Mouse (Mus musculus): ENCODE measurements around the gene D430042O09Rik.

D430042O09Rik gene

DNA sequence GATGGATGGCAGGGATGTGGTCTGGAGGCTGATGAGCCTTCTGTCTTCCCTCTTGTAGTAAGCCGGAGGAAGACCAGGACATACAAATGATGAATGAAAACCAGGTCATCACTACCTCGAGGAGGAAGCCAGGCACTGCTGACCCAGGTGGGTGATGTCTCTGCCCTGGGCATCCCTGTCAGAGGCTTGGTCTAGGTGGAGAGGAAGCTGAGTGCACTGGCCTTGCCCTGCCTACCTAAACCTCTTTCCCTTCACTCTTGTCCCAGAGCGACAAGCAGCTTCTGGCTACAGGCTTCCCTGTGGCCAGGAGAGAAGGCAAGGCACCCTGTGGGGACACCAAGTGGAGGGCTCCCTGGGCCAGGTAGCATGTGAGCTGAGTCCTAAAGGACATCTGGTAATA, 165.2 kb downstream of the D430042O09Rik start:
- DNase-seq (ENCODE audit: low spot score in 2 of 2) = no peak

DNA sequence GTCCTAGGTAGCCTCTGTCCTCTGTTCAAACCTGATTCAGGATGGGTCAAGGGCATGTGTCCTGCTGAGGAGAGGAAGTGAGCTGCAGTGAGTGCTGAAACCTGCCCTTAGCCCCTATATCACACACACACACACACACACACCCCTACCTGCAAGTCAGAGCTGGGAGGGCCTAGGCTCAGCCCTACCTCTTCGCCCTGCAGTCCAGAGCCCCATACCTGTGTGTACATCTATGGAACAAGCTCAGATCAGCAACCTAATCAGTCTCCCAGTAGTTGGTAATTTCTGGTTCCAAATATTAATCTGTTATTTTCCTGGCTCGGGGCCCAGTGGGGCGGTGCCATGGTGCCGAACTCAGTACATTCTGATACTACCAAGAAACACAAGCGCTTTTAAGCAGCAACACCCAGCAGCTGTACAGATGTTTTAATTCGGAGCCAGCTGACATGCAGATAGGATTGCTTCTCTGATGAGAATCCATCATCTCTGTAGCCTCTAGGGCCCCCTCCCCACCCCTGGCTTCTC, 166.3 kb downstream of the D430042O09Rik start:
- DNase-seq (ENCODE audit: low spot score in 2 of 2) = no peak

DNA sequence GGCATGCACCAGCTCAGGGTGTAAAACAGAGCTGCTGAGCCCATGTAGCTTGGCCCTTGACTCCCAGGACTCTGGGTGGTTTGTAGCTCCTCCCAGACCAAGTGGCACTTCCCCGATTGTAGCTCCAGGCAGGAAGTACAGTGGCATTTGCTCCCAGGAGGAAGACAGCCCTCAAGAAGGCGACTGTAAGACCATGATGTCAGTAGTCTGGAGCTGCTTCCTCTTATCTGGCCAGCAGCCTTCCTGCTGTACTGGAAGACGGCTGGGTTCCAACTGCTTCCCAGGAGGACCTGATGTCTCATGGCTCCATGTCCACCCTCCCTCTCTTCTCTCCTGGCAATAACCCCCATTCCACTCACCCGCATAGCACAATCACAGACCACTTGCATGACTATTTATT, 170.4 kb downstream of the D430042O09Rik start:
- no peak for DNase-seq (ENCODE audit: low spot score in 2 of 2)

DNA sequence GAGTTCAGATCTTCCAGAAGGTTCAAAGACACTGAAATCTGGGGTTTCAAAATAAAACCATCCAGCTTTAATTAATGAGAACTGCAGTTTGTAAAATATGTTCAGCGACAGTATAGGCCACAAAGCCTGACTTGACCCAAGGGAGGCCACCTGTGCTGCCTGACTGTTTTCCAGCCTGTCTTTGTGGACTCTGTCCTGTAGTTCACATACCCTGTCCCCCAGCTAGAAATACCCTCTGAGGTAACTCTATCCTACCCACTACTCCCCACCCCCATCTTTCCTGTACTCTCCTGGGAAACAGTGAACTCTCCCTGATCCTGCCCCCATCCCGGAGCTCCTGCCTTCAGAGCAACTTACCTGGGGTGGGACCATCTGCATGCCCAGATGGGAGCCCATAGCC, 175.5 kb downstream of the D430042O09Rik start:
- DNase-seq (ENCODE audit: low spot score in 2 of 2) = no peak

DNA sequence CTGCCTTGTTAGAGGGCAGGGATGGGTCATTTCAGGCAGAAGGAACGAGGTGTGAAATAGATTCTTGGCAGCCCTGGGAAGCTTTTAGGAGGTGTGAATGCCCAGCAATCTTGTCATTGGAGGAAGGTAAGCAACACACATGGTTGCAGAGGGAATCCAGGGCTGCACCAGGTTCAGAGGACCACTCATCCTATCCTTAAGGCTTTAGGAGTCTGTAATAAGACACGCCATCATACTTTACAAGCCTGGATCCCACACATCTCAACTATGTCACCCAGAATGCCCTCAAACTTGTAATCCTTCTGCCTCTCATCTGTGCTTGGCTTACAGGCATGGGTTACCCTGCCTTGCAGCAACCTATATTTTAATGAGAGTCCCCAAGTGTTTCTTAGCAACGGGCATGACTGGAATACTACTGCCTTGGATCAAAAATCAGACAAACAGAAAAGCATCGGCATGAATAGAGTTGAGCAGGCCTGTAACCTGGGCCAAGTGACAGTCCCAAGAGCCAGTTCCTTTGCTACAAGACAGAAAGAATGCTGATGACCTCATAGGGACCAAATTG, 178.5 kb downstream of the D430042O09Rik start:
- DNase-seq (ENCODE audit: low spot score in 2 of 2) = no peak

DNA sequence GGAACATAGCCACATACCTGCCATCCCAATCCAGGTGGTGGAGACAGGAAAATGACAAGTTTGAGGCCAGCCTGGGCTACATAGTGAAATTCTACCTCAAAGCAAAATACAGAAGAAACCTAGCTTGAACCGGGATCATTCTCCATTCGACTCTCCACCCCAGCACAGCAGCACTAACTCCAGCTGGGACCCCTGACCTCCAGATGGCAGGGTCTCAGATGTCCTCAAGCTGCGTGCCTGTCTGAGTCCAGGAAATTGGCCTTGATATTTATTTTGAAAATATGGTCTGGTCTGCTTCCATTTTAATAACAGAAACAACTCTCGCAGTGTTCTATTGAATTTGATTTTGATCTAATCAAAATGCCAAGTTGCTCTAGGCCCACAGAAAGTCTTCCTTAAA, 179.4 kb downstream of the D430042O09Rik start:
- DNase-seq (ENCODE audit: low spot score in 2 of 2) = no peak

DNA sequence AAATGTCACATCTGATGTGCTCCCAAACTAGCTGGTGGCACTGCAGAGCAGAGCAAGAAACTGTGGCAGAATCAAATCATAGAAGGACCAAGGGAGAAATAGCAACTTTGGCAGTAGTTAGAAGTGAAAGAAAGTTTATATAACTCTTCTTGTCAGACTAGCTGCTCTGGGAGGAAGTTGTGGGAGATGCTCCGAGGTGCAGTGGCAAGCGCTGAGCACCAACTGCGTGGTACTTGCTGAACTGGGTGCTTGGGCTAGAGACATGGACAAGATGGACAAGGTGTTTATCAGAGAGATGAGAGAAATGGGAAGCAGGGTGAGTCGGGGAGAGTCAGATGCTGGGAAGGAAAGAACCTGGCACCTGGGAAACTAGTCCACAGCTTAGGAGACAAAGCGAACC, 180.1 kb downstream of the D430042O09Rik start:
- no peak for DNase-seq (ENCODE audit: low spot score in 2 of 2)

DNA sequence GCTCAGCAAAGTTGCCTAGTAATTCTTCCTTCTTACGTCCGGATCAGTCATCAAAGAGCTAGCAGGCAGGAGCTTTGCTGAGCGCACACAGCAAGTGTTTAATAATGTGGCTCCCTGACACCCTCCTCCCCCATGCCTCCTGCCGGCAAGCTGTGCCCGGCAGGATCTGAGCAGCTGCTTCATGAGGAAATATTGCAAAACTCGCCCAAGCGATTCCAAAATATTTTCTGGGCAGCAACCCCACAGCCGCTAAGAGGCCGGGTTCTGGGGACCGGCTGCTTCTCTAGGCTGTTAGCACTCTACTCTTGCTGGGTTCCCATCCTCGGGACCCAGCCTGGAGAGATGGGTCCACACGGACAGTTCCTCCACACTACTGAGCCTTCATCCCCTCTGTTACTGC, 180.7 kb downstream of the D430042O09Rik start:
- DNase-seq (ENCODE audit: low spot score in 2 of 2) = no peak

DNA sequence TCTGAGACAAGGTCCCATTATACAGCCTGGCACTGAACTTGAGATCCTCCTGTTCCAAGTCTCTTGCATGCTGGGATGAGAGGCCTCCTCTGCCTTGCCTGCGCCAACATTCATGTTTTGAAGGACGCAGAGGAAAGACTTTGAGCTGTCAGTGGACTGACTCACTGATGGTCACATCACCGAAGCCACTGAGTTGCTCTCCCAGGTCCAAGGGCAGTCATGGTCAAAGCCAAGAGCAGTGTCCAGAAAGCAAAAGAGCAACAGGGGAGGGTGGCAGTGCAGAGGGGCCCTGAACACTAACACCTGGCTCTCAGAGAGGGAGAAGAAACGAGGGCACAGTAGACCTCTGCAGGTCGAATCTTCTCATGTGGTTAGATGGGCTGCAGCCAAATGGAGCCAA, 185.9 kb downstream of the D430042O09Rik start:
- DNase-seq (ENCODE audit: low spot score in 2 of 2) = no peak

DNA sequence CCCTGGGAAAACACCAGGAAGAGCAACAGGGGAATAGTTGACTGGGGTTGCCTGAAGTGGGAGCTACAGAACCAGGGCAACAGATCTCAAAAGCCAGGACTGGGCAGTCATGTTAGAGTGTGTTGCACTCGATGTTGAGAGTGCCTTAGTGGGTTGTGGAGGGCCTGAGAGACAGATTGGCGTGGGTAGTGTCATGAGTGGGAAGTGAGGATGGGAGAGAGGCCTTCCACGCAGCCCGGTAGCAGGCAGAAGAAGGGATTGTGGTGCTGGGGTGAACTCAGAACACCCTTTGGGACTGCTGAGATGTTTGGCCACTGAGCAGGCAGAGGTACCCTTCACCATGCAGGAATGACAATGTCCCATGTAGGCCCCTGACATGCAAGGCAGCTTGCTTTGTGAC, 189.4 kb downstream of the D430042O09Rik start:
- no peak for DNase-seq (ENCODE audit: low spot score in 2 of 2)

DNA sequence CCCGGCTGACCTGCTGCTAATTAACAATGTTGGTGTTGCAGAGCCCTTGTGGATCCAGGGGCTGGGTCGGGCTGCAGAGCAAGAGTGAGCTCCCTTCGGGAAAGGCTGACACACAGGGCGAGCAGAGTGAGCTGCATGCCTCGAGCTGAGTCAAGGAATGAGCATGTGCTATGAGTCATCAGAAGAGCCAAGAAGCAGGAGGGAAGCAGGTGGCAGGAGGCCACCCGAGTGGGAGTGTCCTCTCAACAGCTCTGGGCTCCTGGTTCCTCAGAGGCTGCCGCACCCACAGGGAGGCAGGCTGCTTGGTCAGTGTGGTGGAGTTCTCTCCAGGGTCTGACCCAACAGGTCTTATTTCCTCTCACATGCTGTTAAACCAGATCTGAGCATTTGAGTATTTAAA, 191.3 kb downstream of the D430042O09Rik start:
- no peak for DNase-seq (ENCODE audit: low spot score in 2 of 2)

DNA sequence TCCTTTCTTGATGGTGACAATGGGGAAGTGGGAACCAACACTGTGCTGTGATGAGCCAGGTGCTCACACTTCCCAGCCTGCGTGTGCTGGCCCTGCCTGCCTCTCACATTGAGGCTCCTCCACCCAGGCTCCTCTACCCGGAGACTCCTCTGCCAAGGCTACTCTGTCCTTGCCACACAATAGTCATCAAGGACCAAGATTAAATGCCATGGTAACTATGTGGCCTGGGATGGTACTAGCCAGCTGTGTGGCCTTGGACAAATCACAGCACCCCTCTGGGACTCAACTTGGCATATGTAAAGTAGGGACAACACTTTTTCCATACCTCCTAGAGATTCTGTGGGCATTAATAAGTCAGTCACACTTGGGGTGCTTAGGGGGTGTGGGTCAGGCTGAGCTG, 192.2 kb downstream of the D430042O09Rik start:
- no peak for DNase-seq (ENCODE audit: low spot score in 2 of 2)

DNA sequence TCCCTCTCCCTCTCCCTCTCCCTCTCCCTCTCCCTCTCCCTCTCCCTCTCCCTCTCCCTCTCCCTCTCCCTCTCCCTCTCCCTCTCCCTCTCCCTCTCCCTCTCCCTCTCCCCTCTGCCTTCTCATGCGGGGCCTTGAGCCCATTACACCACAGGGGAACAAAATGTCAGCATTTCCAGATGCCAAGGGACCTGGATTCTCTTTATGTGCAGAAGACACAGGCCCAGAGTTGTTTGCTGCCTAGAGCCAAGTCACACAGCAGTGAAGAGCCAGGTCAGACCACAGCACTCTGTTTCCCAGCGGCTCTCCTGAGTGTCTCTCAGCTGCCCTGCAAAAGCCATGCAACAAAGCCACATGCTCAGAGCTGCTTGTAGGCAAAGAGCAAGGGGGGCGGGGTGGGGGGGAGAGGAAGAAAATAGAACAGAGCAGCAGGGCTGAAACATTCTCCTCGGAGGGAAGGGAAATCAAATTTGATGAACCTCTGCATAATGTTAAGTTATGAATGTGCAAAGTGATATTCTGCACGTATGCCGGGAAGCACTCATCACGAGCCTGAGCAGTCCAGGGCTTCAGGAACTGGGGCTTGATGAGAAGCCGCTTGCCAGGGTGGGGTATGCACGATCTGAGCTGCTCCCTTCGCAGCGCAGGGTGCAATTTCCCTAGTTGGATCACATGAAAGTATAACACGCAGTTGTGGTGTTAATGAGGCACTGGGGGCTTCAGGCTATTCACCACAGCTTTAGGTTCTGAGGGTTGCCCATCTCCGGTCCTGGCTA, 192.9 kb downstream of the D430042O09Rik start:
- no peak for DNase-seq (ENCODE audit: low spot score in 2 of 2)

DNA sequence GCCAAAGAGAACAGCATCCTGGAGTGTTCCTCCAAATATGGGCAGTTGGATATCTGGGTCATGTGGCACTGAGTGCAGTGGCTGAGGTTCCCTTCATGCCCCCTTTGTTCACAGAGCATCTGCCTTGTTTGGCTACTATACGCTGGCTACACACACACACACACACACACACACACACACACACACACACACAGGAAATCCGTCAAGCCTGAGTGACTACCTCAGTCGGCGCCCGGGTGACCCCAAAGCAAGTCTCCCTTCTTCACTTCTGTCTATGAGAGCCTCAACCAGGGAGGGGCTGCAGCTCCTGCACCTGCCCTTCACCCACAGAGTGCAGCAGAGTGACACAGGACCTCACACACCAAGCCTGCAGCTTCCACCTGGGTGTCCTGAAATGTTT, 213.1 kb downstream of the D430042O09Rik start:
- no peak for DNase-seq (ENCODE audit: low spot score in 2 of 2)

DNA sequence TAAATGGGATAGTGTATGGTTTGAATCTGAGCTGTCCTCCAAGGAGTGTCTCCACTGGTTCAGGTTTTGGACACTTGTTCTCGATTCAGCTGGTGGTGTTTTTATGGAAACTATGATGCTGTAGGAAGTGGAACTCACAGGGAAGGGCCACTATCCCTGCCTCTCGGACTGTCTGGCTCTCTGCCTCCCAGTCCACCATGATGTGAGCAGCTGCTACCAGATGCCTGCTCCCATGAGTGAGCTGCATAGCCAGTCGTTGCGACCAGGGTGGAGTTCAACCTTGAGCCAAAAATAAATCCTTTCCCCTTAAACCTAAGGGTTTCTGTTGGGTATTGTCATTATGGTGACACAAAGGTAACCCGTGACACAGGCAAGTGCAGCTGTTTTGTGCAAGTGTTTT, 216.4 kb downstream of the D430042O09Rik start:
- no peak for DNase-seq (ENCODE audit: low spot score in 2 of 2)

All from thymus, postnatal 10 days (tissue).